Mouse (Mus musculus): ENCODE data around the gene Ctss. TPM values are rescaled to one million over a fixed set of nuclear protein-coding genes. Genes with fewer than 3 reads are reported as not detected.

Ctss gene
- polyA plus RNA-seq, 1 experiment from 2014 or later: 1.9 TPM

- Histone ChIP-seq H3K36me3 (no peaks in the 10 kb centered on the region), H3K4me1 (peaks cover 6% of the 10 kb centered on the region), H3K9me3 (no peaks in the 10 kb centered on the region), H3K4me3 (no peak overlapping the region), H3K27me3 (ENCODE audit: insufficient read depth, poor library complexity, severe bottlenecking) (no peaks in the 10 kb centered on the region), H3K27ac (peak overlapping the region; percentile 70)
- DNase-seq (ENCODE audit: low spot score): peak; percentile 82
- WGBS: 23% methylated on average over 10 of the region's 10 CpGs
Observed at GRCm38 (mm10) chr3:95517493-95517898, 9.1 kb upstream of the Ctss start.

GRCm38 (mm10) chr3:95518891-95519290, 7.7 kb upstream of the Ctss start:
- no peaks in the 10 kb centered on the region for H3K36me3 ChIP-seq
- WGBS: 71% methylated on average over 7 of the region's 7 CpGs
- no peak overlapping the region for H3K4me3 ChIP-seq
- peak overlapping the region; percentile 70 for H3K27ac ChIP-seq
- peaks cover 16% of the 10 kb centered on the region for H3K4me1 ChIP-seq
- no peaks in the 10 kb centered on the region for H3K27me3 ChIP-seq (ENCODE audit: insufficient read depth, poor library complexity, severe bottlenecking)
- DNase-seq (ENCODE audit: low spot score): no peak
- H3K9me3 ChIP-seq: no peaks in the 10 kb centered on the region

DNA sequence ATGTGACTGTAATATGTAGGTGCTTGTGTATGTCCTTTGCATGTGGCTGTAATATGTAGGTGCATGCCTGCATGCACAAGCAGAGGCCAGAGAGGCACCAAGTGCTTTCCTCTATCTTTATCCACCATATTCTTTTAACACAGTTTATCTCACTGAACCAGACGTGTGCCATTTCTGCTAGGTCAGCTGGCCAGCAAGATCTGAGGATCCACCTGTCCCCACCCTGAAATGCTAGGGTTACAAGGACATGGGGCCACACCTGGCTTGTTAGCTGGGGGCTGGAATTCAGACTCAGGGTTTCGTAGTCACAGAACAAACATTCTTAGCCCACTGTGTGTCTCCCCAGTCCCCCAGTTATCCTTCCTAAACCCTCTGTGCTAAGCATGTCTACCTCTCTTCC, 7.3 kb upstream of the Ctss start:
- Histone ChIP-seq H3K4me1 (peaks cover 17% of the 10 kb centered on the region), H3K9me3 (no peaks in the 10 kb centered on the region), H3K27ac (peak overlapping the region; percentile 70), H3K27me3 (ENCODE audit: insufficient read depth, poor library complexity, severe bottlenecking) (no peaks in the 10 kb centered on the region), H3K4me3 (no peak overlapping the region), H3K36me3 (no peaks in the 10 kb centered on the region)
- DNase-seq (ENCODE audit: low spot score): peak; percentile 91
- WGBS: 55% methylated on average over 2 of the region's 2 CpGs

DNA sequence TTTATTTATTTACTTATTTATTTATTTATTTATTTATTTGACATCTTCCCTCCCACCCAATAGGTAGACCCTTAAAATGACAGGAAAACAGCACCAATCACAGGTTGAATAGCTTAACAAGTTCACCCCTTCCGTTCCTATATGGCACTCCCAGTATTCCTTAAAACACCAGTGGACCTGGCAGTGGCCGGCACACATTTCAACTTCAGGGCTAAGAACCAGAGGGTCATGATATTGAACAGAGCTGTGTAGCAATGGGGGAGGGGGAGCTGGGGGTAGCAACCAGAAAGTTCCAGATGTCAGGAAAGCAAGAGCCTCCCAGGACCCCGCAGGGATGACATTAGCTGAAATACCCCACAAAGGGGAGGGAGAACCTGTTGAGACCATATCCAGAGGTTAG, 6.5 kb upstream of the Ctss start:
- no peak for DNase-seq (ENCODE audit: low spot score)
- Histone ChIP-seq H3K36me3 (no peaks in the 10 kb centered on the region), H3K27me3 (ENCODE audit: insufficient read depth, poor library complexity, severe bottlenecking) (no peaks in the 10 kb centered on the region), H3K27ac (peak overlapping the region; percentile 64; the same call in 1 of the 2 replicates), H3K9me3 (no peaks in the 10 kb centered on the region), H3K4me1 (peaks cover 17% of the 10 kb centered on the region), H3K4me3 (no peak overlapping the region)
- 86% methylated on average over 3 of the region's 3 CpGs for WGBS

GRCm38 (mm10) chr3:95521168-95521567, 5.4 kb upstream of the Ctss start:
- H3K4me1 ChIP-seq: peaks cover 17% of the 10 kb centered on the region
- H3K36me3 ChIP-seq: no peaks in the 10 kb centered on the region
- H3K4me3 ChIP-seq: no peak overlapping the region
- 0 out of 2 replicates have a peak overlapping the region, but pooled peaks have one; percentile 11 for H3K27ac ChIP-seq
- 85% methylated on average over 10 of the region's 10 CpGs for WGBS
- no peaks in the 10 kb centered on the region for H3K9me3 ChIP-seq
- H3K27me3 ChIP-seq (ENCODE audit: insufficient read depth, poor library complexity, severe bottlenecking): no peaks in the 10 kb centered on the region
- DNase-seq (ENCODE audit: low spot score): no peak

- DNase-seq (ENCODE audit: low spot score): no peak
- Histone ChIP-seq H3K9me3 (no peaks in the 10 kb centered on the region), H3K4me1 (peaks cover 11% of the 10 kb centered on the region; the same call in 1 of the 2 replicates), H3K4me3 (no peak overlapping the region), H3K36me3 (no peaks in the 10 kb centered on the region), H3K27me3 (ENCODE audit: insufficient read depth, poor library complexity, severe bottlenecking) (no peaks in the 10 kb centered on the region), H3K27ac (0 out of 2 replicates have a peak overlapping the region, but pooled peaks have one; percentile 30)
- WGBS: 64% methylated on average over 3 of the region's 3 CpGs
Observed at GRCm38 (mm10) chr3:95523662-95524061, 2.9 kb upstream of the Ctss start.

DNA sequence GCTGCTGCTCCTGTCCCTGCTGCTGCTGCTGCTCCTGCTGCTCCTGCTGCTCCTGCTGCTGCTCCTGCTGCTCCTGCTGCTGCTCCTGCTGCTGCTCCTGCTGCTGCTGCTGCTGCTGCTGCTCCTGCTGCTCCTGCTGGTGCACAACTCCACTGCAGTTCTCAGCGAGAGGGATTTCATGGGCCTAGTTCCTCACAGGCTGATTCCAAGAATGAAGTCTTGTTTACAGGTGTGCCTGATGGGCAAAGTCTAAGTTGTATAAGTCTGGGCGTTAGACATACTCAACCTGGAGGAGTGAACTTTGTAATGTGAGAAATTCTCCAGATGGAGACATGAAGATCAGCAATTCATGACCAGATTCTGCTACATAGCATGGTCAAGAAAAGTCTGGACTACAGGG, 1.9 kb upstream of the Ctss start:
- WGBS: 63% methylated on average over 2 of the region's 2 CpGs
- H3K36me3 ChIP-seq: no peaks in the 10 kb centered on the region
- DNase-seq (ENCODE audit: low spot score): no peak
- H3K9me3 ChIP-seq: no peaks in the 10 kb centered on the region
- H3K27ac ChIP-seq: no peak overlapping the region
- H3K27me3 ChIP-seq (ENCODE audit: insufficient read depth, poor library complexity, severe bottlenecking): no peaks in the 10 kb centered on the region
- no peak overlapping the region for H3K4me3 ChIP-seq
- peaks cover 11% of the 10 kb centered on the region; the same call in 1 of the 2 replicates for H3K4me1 ChIP-seq

GRCm38 (mm10) chr3:95526111-95526510, 475 bp upstream of the Ctss start:
- H3K9me3 ChIP-seq: no peaks in the 10 kb centered on the region
- H3K4me1 ChIP-seq: peaks cover 11% of the 10 kb centered on the region; the same call in 1 of the 2 replicates
- H3K27me3 ChIP-seq (ENCODE audit: insufficient read depth, poor library complexity, severe bottlenecking): no peaks in the 10 kb centered on the region
- H3K4me3 ChIP-seq: no peak overlapping the region
- no peaks in the 10 kb centered on the region for H3K36me3 ChIP-seq
- H3K27ac ChIP-seq: no peak overlapping the region
- DNase-seq (ENCODE audit: low spot score): no peak

GRCm38 (mm10) chr3:95529814-95530213, 3.2 kb downstream of the Ctss start:
- Histone ChIP-seq H3K4me3 (no peak overlapping the region), H3K27ac (no peak overlapping the region), H3K27me3 (ENCODE audit: insufficient read depth, poor library complexity, severe bottlenecking) (no peaks in the 10 kb centered on the region), H3K9me3 (no peaks in the 10 kb centered on the region), H3K4me1 (no peaks in the 10 kb centered on the region), H3K36me3 (no peaks in the 10 kb centered on the region)
- WGBS: 81% methylated on average over 6 of the region's 6 CpGs
- DNase-seq (ENCODE audit: low spot score): no peak

DNA sequence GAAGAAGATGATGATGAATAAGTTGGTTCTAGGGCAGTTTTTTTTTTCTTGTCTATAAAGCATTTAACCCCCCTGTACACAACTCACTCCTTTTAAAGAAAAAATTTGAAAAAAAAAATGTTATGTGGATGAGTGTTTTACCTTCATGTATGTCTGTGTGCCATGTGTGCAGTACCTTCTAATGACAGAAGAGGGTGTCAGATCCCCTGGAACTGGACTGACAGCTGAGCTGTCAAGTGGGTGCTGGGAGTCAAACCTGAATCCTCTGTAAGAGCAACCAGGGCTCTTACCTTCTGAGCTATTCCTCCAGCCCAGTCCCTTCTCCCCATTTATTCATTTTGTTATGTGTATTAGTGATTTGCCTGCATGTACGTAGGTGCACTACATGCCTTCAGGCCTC, 4.4 kb downstream of the Ctss start:
- Histone ChIP-seq H3K36me3 (no peaks in the 10 kb centered on the region), H3K9me3 (no peaks in the 10 kb centered on the region), H3K27ac (no peak overlapping the region), H3K27me3 (ENCODE audit: insufficient read depth, poor library complexity, severe bottlenecking) (no peaks in the 10 kb centered on the region), H3K4me1 (no peaks in the 10 kb centered on the region), H3K4me3 (no peak overlapping the region)
- WGBS: 96% methylated on average over 1 of the region's 1 CpGs
- no peak for DNase-seq (ENCODE audit: low spot score)

GRCm38 (mm10) chr3:95533364-95533763, 6.8 kb downstream of the Ctss start:
- Histone ChIP-seq H3K27me3 (ENCODE audit: insufficient read depth, poor library complexity, severe bottlenecking) (no peaks in the 10 kb centered on the region), H3K36me3 (no peaks in the 10 kb centered on the region), H3K4me3 (no peak overlapping the region), H3K4me1 (no peaks in the 10 kb centered on the region), H3K9me3 (no peaks in the 10 kb centered on the region), H3K27ac (no peak overlapping the region)
- 85% methylated on average over 5 of the region's 5 CpGs for WGBS
- DNase-seq (ENCODE audit: low spot score): no peak

GRCm38 (mm10) chr3:95534927-95535326, 8.3 kb downstream of the Ctss start:
- WGBS: 87% methylated on average over 1 of the region's 1 CpGs
- Histone ChIP-seq H3K4me3 (no peak overlapping the region), H3K36me3 (no peaks in the 10 kb centered on the region), H3K9me3 (no peaks in the 10 kb centered on the region), H3K4me1 (no peaks in the 10 kb centered on the region), H3K27ac (no peak overlapping the region), H3K27me3 (ENCODE audit: insufficient read depth, poor library complexity, severe bottlenecking) (no peaks in the 10 kb centered on the region)
- no peak for DNase-seq (ENCODE audit: low spot score)

DNA sequence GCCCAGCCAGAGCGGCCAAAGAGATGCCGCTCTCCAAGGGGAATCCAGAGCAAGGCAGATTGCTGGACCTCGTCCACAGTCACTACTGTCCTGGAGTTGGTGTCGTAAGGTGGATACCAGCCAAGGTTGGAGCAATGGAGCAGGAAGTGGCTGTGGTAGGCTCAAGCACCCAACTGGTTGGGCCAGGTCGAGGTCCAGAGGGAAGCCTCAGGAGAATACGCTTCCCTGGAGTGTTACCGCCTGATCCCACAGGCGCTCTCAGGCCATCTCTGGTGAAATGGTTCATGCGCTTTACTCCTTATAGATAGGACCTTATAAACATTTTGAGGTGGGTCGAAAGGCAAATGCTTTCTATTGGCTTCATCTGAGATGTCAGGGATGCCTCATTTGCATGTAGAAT, 12.3 kb downstream of the Ctss start:
- Histone ChIP-seq H3K4me1 (no peaks in the 10 kb centered on the region), H3K27me3 (ENCODE audit: insufficient read depth, poor library complexity, severe bottlenecking) (no peaks in the 10 kb centered on the region), H3K36me3 (no peaks in the 10 kb centered on the region), H3K9me3 (no peaks in the 10 kb centered on the region), H3K4me3 (no peak overlapping the region), H3K27ac (no peak overlapping the region)
- DNase-seq (ENCODE audit: low spot score): no peak
- 84% methylated on average over 10 of the region's 10 CpGs for WGBS

GRCm38 (mm10) chr3:95539837-95540236, 13.3 kb downstream of the Ctss start:
- no peak overlapping the region for H3K27ac ChIP-seq
- DNase-seq (ENCODE audit: low spot score): no peak
- H3K4me1 ChIP-seq: no peaks in the 10 kb centered on the region
- H3K9me3 ChIP-seq: no peaks in the 10 kb centered on the region
- 84% methylated on average over 4 of the region's 4 CpGs for WGBS
- H3K27me3 ChIP-seq (ENCODE audit: insufficient read depth, poor library complexity, severe bottlenecking): no peaks in the 10 kb centered on the region
- H3K36me3 ChIP-seq: no peaks in the 10 kb centered on the region
- H3K4me3 ChIP-seq: no peak overlapping the region

Measured in heart, embryonic 10.5 days (tissue).